Mouse (Mus musculus) brain, embryonic 14.5 days (tissue): ENCODE data around the gene Tbc1d2.

Source experiments
- CTCF ChIP-seq: fragments of 200-500 bp; IDR thresholded peaks from 2 replicates; pipeline ENCODE4 v1.5.1; 2012; ENCODE audit warnings: inconsistent platforms, mild to moderate bottlenecking, moderate library complexity, borderline replicate concordance; ENCODE audit not compliant: insufficient read depth, insufficient read length; ENCODE audit errors: extremely low read depth
- POLR2A ChIP-seq: fragments of 200-500 bp; IDR thresholded peaks from 2 replicates; pipeline ENCODE4 v1.6.1; 2012; ENCODE audit warnings: mild to moderate bottlenecking, inconsistent platforms, borderline replicate concordance; ENCODE audit not compliant: poor library complexity, insufficient read depth, insufficient read length, severe bottlenecking; ENCODE audit errors: extremely low read depth

DNA sequence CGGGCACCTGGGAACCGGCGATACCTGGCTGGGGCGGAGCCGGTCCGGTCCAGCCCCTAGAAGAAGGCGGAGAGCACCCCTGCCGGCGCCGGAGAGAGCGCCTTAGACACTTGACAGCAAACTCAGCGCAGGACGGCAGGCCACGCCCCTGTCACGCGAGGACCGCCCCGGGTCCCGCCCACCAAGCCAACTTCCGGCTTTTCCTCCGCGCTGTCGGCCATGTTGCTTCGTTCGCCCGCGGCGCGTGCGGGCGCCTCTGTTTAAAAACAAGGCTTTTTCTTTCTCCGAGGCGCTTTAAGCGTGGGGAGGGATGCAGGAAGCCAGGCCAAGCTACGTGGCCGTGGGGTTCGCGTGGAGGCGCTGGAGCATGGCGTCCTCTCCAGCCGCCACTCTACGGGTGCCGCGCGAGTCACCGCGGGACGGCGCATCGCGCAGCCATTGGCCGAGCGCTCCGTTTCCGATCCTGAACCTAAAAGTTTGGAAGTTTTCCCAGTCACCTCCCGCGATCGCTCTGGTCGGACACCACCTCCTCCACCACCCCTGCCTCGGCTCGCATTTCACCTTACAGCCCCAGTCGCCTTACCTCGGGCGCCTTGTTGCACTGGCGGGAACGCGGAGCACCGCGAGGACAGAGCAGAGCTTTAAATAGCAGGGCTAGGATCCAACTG, at the start of gene Tbc1d2:
- TF ChIP-seq CTCF (peak; percentile 45; the same call in 1 of the 2 replicates), POLR2A (peak; percentile 22; the same call in 1 of the 2 replicates)
